In the genomic region with DNA sequence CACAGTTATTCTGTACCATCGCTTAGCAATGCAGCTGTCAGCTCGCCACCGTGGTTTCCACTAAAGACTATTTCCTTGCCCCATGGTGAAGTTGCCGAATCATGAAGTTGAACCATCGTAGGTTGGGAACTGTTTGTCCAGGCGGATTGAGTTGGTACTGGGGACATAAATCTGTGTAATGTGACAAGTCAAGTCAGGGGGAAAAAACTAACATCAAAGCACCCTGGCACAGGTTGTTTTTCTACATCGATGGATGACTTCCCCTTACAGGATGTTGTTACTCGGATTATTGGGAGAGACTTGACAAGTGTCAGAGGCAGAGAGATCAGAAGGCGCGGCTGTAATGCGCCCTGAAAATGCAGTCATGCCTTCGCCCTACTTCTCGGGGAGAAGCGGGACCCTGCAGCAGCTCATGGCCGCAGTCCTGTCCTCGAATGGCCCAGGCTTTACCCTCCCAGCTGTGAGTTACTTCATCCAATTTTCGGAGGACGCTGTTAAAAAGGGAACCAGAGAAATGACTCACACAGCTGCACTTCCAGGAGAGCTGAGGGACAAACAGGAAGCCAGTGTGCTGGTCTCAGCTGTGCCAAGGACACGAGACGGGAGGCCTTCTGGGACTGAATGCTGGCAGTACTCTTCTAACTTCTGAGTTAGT, we compare ENCODE assay signal across 8 mouse cellular contexts. TPM values are rescaled to one million over a fixed set of nuclear protein-coding genes. Genes with fewer than 3 reads are reported as not detected.
DNase-seq lines count a peak whose midpoint lies in the region; ATAC-seq and TF ChIP-seq lines count a peak whose summit lies in the region.

No protein-coding gene starts in this region.

- H3K4me2 ChIP-seq in heart, embryonic 11.5 days: no peak overlapping the region
- 0 out of 2 replicates have a peak overlapping the region, but pooled peaks have one; percentile 19 for H3K4me2 ChIP-seq in heart, embryonic 12.5 days
- peak overlapping the region; percentile 22; the same call in 1 of the 2 replicates for H3K4me2 ChIP-seq in lung, embryonic 15.5 days
- no peak overlapping the region for H3K4me2 ChIP-seq in midbrain, embryonic 15.5 days

- TF ChIP-seq CTCF in thymus, adult 2 months (IDR thresholded peaks at IDR 0.05; ENCODE audit: borderline replicate concordance, control insufficient read depth, extremely low read depth, insufficient read depth, low read length, poor library complexity): no peak

- no peak overlapping the region for H3K27ac ChIP-seq in heart, embryonic 11.5 days (ENCODE audit: low read depth, low read length)
- no peak overlapping the region for H3K27ac ChIP-seq in heart, embryonic 12.5 days (ENCODE audit: poor library complexity, severe bottlenecking)
- H3K27ac ChIP-seq in lung, embryonic 15.5 days: no peak overlapping the region
- H3K27ac ChIP-seq in midbrain, embryonic 15.5 days: no peak overlapping the region
- H3K27ac ChIP-seq in thymus, adult 2 months (ENCODE audit: control insufficient read depth, insufficient read depth, low read length): no peak overlapping the region

- DNase-seq in heart, adult 18-20 months: peak; percentile 72 to 90
- DNase-seq in adrenal gland, adult 2 months: peak; percentile 79
- no peak for DNase-seq in thymus, postnatal 4 days
- DNase-seq in thymus, adult 2 months: no peak

- no peak overlapping the region for H3K4me3 ChIP-seq in heart, embryonic 11.5 days (ENCODE audit: low read depth, low read length)
- no peak overlapping the region for H3K4me3 ChIP-seq in heart, embryonic 12.5 days
- H3K4me3 ChIP-seq in lung, embryonic 15.5 days: no peak overlapping the region
- no peak overlapping the region for H3K4me3 ChIP-seq in midbrain, embryonic 15.5 days
- no peak overlapping the region for H3K4me3 ChIP-seq in thymus, adult 2 months (ENCODE audit: control insufficient read depth, insufficient read depth, low read length)

- H3K4me1 ChIP-seq in heart, embryonic 11.5 days (ENCODE audit: control insufficient read depth, insufficient read depth, low read length): no peaks in the 10 kb centered on the region
- no peaks in the 10 kb centered on the region for H3K4me1 ChIP-seq in heart, embryonic 12.5 days (replicated peaks)
- 0 out of 2 replicates have a peak, but pooled peaks cover 6% of the 10 kb centered on the region for H3K4me1 ChIP-seq in lung, embryonic 15.5 days
- H3K4me1 ChIP-seq in midbrain, embryonic 15.5 days: no peaks in the 10 kb centered on the region
- H3K4me1 ChIP-seq in thymus, adult 2 months (replicated peaks; ENCODE audit: control insufficient read depth, insufficient read depth, low read length): no peaks in the 10 kb centered on the region

- H3K9ac ChIP-seq in heart, embryonic 11.5 days (ENCODE audit: low read depth, low read length): no peak overlapping the region
- H3K9ac ChIP-seq in heart, embryonic 12.5 days: no peak overlapping the region
- H3K9ac ChIP-seq in lung, embryonic 15.5 days: no peak overlapping the region
- no peak overlapping the region for H3K9ac ChIP-seq in midbrain, embryonic 15.5 days

- ATAC-seq in heart, embryonic 11.5 days (replicated peaks; ENCODE audit: insufficient number of reproducible peaks, low FRiP score, low TSS enrichment): no peak
- ATAC-seq in heart, embryonic 12.5 days (ENCODE audit: insufficient number of reproducible peaks, low FRiP score): no peak
- ATAC-seq in lung, embryonic 15.5 days (ENCODE audit: borderline replicate concordance, extremely low read depth, low FRiP score, low TSS enrichment): peak; percentile 58; the same call in 1 of the 2 replicates
- ATAC-seq in midbrain, embryonic 15.5 days (replicated peaks): no peak

- H3K9me3 ChIP-seq in heart, embryonic 11.5 days (replicated peaks; ENCODE audit: control insufficient read depth, low read length): 0 out of 2 replicates have a peak, but pooled peaks cover 2% of the 10 kb centered on the region
- H3K9me3 ChIP-seq in heart, embryonic 12.5 days (replicated peaks): no peaks in the 10 kb centered on the region; the same call in 1 of the 2 replicates
- H3K9me3 ChIP-seq in lung, embryonic 15.5 days: no peaks in the 10 kb centered on the region
- no peaks in the 10 kb centered on the region for H3K9me3 ChIP-seq in midbrain, embryonic 15.5 days

- no peaks in the 10 kb centered on the region for H3K36me3 ChIP-seq in heart, embryonic 11.5 days (ENCODE audit: control insufficient read depth, insufficient read depth, low read length)
- H3K36me3 ChIP-seq in heart, embryonic 12.5 days: no peaks in the 10 kb centered on the region
- no peaks in the 10 kb centered on the region for H3K36me3 ChIP-seq in lung, embryonic 15.5 days
- no peaks in the 10 kb centered on the region for H3K36me3 ChIP-seq in midbrain, embryonic 15.5 days (replicated peaks)
- H3K36me3 ChIP-seq in thymus, adult 2 months (ENCODE audit: control insufficient read depth, insufficient read depth, low read length): no peaks in the 10 kb centered on the region

- no peak for TF ChIP-seq POLR2A in thymus, adult 2 months (IDR thresholded peaks at IDR 0.05; ENCODE audit: control insufficient read depth, extremely low read depth, insufficient read depth, low read length, poor library complexity)

- 52% methylated on average over 20 of the region's 20 CpGs for WGBS in heart, embryonic 11.5 days (ENCODE audit: insufficient replicate concordance)
- 63% methylated on average over 20 of the region's 20 CpGs for WGBS in heart, embryonic 12.5 days
- WGBS in lung, embryonic 15.5 days: 38% methylated on average over 20 of the region's 20 CpGs
- WGBS in midbrain, embryonic 15.5 days: 88% methylated on average over 20 of the region's 20 CpGs
- WGBS in thymus, adult 2 months: 3% methylated on average over 20 of the region's 20 CpGs

- H3K27me3 ChIP-seq in heart, embryonic 11.5 days (ENCODE audit: control insufficient read depth, insufficient read depth, low read length): no peaks in the 10 kb centered on the region
- no peaks in the 10 kb centered on the region for H3K27me3 ChIP-seq in heart, embryonic 12.5 days (replicated peaks)
- H3K27me3 ChIP-seq in lung, embryonic 15.5 days: no peaks in the 10 kb centered on the region
- no peaks in the 10 kb centered on the region for H3K27me3 ChIP-seq in midbrain, embryonic 15.5 days (replicated peaks)
- no peaks in the 10 kb centered on the region; the same call in 1 of the 2 replicates for H3K27me3 ChIP-seq in thymus, adult 2 months (ENCODE audit: control insufficient read depth, insufficient read depth, low read length)

RNA-seq across cellular contexts. Expression of a gene that starts 50.2 kb away (rescaled TPM):
- total RNA-seq in heart, adult 18-20 months (2021): 1 to 10 TPM; 2.9 to 3.0 TPM
- polyA plus RNA-seq in heart, embryonic 11.5 days (2014; fragmentation: Nextera tagmentation; extraction: Ambion mirVana): 45.6 and 46.2 TPM in 2 replicates
- total RNA-seq in adrenal gland, adult 2 months (2021): 1 to 10 TPM; 2.8 to 3.7 TPM
- 3.9 and 5.0 TPM in 2 replicates for polyA plus RNA-seq in adrenal gland, adult 2 months (2012; rRNA removed)
- polyA plus RNA-seq in heart, embryonic 12.5 days (2016; fragmentation: Nextera tagmentation; extraction: Ambion mirVana): 36.9 and 38.9 TPM in 2 replicates
- polyA plus RNA-seq in lung, embryonic 15.5 days (2015; fragmentation: Nextera tagmentation; extraction: Ambion mirVana): 86.4 and 87.3 TPM in 2 replicates
- 28.5 and 28.7 TPM in 2 replicates for polyA plus RNA-seq in midbrain, embryonic 15.5 days (2015; fragmentation: Nextera tagmentation; extraction: Ambion mirVana)
- polyA plus RNA-seq in thymus, adult 2 months (2012; rRNA removed): 44.7 and 46.3 TPM in 2 replicates

Comparison
In these comparisons a context has a peak if more than half of its experiments do, and no peak if none do; other contexts are left out.
1. H3K4me2 ChIP-seq: peak in heart, embryonic 12.5 days (single experiment) and lung, embryonic 15.5 days (single experiment); none in heart, embryonic 11.5 days (single experiment) and midbrain, embryonic 15.5 days (single experiment).
2. DNase-seq: peak in heart, adult 18-20 months (2 of 2) and adrenal gland, adult 2 months (single experiment); none in thymus, postnatal 4 days (single experiment) and thymus, adult 2 months (single experiment).